Mouse (Mus musculus): ENCODE data around the gene Catsper1.
A peak's percentile ranks its signal among the peaks of the same experiment; 100 is the strongest.

Gene Catsper1

GRCm38 (mm10) chr19:5335441-5335840, at the start of gene Catsper1:
Gene Catsper1, plus strand, starts transcription at chr19:5335741.
- DNase-seq (ENCODE audit: extremely low read depth, low read depth, low spot score) = no peak

GRCm38 (mm10) chr19:5294972-5295735, 40.4 kb upstream of the Catsper1 start, which contains the start of gene Sf3b2:
Gene Sf3b2, minus strand, starts transcription at chr19:5295455.
- peak; percentile 95 for DNase-seq (ENCODE audit: extremely low read depth, low read depth, low spot score)

GRCm38 (mm10) chr19:5295736-5296075, 39.8 kb upstream of the Catsper1 start:
- DNase-seq (ENCODE audit: extremely low read depth, low read depth, low spot score) = no peak

GRCm38 (mm10) chr19:5296630-5297029, 38.9 kb upstream of the Catsper1 start:
- DNase-seq (ENCODE audit: extremely low read depth, low read depth, low spot score) = no peak

GRCm38 (mm10) chr19:5297903-5298800, 37.4 kb upstream of the Catsper1 start, which contains the start of gene Gal3st3:
Gene Gal3st3, plus strand, starts transcription at chr19:5298331.
- DNase-seq (ENCODE audit: extremely low read depth, low read depth, low spot score) = no peak

- no peak for DNase-seq (ENCODE audit: extremely low read depth, low read depth, low spot score)
These were observed 35.0 kb upstream of the Catsper1 start for GRCm38 (mm10) chr19:5300588-5300987.

- no peak for DNase-seq (ENCODE audit: extremely low read depth, low read depth, low spot score)
These were observed 33.1 kb upstream of the Catsper1 start for GRCm38 (mm10) chr19:5302455-5302854.

- no peak for DNase-seq (ENCODE audit: extremely low read depth, low read depth, low spot score)
These were observed 29.3 kb upstream of the Catsper1 start for GRCm38 (mm10) chr19:5306279-5306678.

GRCm38 (mm10) chr19:5306968-5307734, 28.4 kb upstream of the Catsper1 start:
- DNase-seq (ENCODE audit: extremely low read depth, low read depth, low spot score) = no peak

- no peak for DNase-seq (ENCODE audit: extremely low read depth, low read depth, low spot score)
These were observed 26.5 kb upstream of the Catsper1 start for GRCm38 (mm10) chr19:5309025-5309424.

- DNase-seq (ENCODE audit: extremely low read depth, low read depth, low spot score) = no peak
These were observed 22.4 kb upstream of the Catsper1 start for GRCm38 (mm10) chr19:5313189-5313588.

GRCm38 (mm10) chr19:5323801-5324200, 11.7 kb upstream of the Catsper1 start:
- DNase-seq (ENCODE audit: extremely low read depth, low read depth, low spot score) = no peak

GRCm38 (mm10) chr19:5327970-5328369, 7.6 kb upstream of the Catsper1 start:
- no peak for DNase-seq (ENCODE audit: extremely low read depth, low read depth, low spot score)

- no peak for DNase-seq (ENCODE audit: extremely low read depth, low read depth, low spot score)
These were observed 800 bp upstream of the Catsper1 start for GRCm38 (mm10) chr19:5334741-5335140.

- DNase-seq (ENCODE audit: extremely low read depth, low read depth, low spot score) = no peak
These were observed 2.4 kb downstream of the Catsper1 start for GRCm38 (mm10) chr19:5337975-5338374.

- no peak for DNase-seq (ENCODE audit: extremely low read depth, low read depth, low spot score)
These were observed 5.8 kb downstream of the Catsper1 start for GRCm38 (mm10) chr19:5341360-5341759.

- no peak for DNase-seq (ENCODE audit: extremely low read depth, low read depth, low spot score)
These were observed 10.0 kb downstream of the Catsper1 start for GRCm38 (mm10) chr19:5345297-5346131.

GRCm38 (mm10) chr19:5348064-5348463, 12.5 kb downstream of the Catsper1 start:
- DNase-seq (ENCODE audit: extremely low read depth, low read depth, low spot score) = no peak

GRCm38 (mm10) chr19:5348526-5349501, 13.3 kb downstream of the Catsper1 start:
- no peak for DNase-seq (ENCODE audit: extremely low read depth, low read depth, low spot score)

Measured in fat pad, adult 2 months (tissue).